Mouse (Mus musculus) bone marrow macrophage, adult 2 months (primary cell): Measurements from ENCODE around the gene Pepd.

ENCODE experiments used
- CTCF ChIP-seq: IDR thresholded peaks from 2 replicates; pipeline ENCODE4 v1.5.1; 2012; ENCODE audit warnings: low read depth, mild to moderate bottlenecking, low read length, moderate library complexity
- POLR2A ChIP-seq: IDR thresholded peaks from 2 replicates; pipeline ENCODE4 v1.6.1; 2012; ENCODE audit warnings: mild to moderate bottlenecking, low read depth, low read length, borderline replicate concordance

- TF ChIP-seq CTCF = no peak
- TF ChIP-seq POLR2A = no peak
These were observed 15.7 kb upstream of the Pepd start for GRCm38 (mm10) chr7:34896461-34896860.
